Mouse (Mus musculus) gastrocnemius, postnatal 14 days (tissue): ENCODE measurements around the gene Nptn. TPM values are rescaled to one million over a fixed set of nuclear protein-coding genes. Genes with fewer than 3 reads are reported as not detected.

Experiments
- DNase-seq: peaks from one replicate; pipeline ENCODE4 v3.0.0; 2021; ENCODE audit warnings: mixed read lengths
- intact Hi-C: fragments of 180-260 bp; cut with DNase I; formaldehyde crosslinking; loops from one replicate; pipeline ENCODE4 v1.15.1; 2025; ENCODE audit warnings: low total_unique reads
- long read RNA-seq, 2 experiments: library from polyadenylated mRNA; stranded (forward); transcript quantifications; one replicate each; pipeline ENCODE4 v2.0.0; 2021
- total RNA-seq, 2 experiments: library from RNA; stranded (reverse); gene quantifications; 2 replicates each; pipeline ENCODE4 v1.2.3; 2021

The Nptn gene
- 100 to 1,000 TPM in 1 of 2 experiments, 10 to 100 TPM in 1; 91.0 to 101 TPM for total RNA-seq
- long read RNA-seq, experiment 1, transcript Nptn-201 (8 exons, 2,024 nt) = major isoform, 13 of 17 reads
- long read RNA-seq, experiment 1, partial matches to known transcripts = 0 of 17 reads
- long read RNA-seq, experiment 1, other reads (novel, unspliced or antisense) = 3 of 17 reads
- long read RNA-seq, experiment 2, transcript Nptn-201 (8 exons, 2,024 nt) = major isoform, 11 of 17 reads
- long read RNA-seq, experiment 2, partial matches to known transcripts = 3 of 17 reads
- long read RNA-seq, experiment 2, other reads (novel, unspliced or antisense) = 2 of 17 reads

- DNase-seq = peak; percentile 99
- intact Hi-C loops = no loop called here
Observed at GRCm38 (mm10) chr9:58581958-58582540, at the start of gene Nptn. TSS of gene Nptn (plus strand) at chr9:58582240.

DNA sequence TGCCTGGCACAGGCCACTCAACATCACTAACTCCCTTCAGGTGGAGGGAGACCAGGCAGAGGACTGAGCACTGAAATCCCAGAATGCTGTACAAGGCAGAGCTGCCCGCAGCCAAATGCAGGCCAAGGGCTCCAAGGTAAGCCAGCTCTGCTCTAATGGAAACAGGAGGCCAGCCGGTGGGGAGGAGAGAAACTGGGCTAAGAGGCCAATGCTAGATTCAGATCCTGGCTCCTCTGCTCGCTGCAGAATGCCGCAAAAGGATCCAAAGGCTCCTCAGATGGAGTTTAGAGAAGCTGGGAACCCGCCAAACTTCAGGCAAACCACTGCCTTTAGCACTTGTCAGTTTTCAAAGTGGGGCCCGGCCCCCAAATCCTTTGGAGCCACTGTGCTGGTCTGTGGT is 48.7 kb upstream of the Nptn start:
- intact Hi-C loops = no loop called here
- no peak for DNase-seq

GRCm38 (mm10) chr9:58534766-58535165 is 47.3 kb upstream of the Nptn start:
- DNase-seq = peak; percentile 36
- intact Hi-C loops = loop anchor here (5.0 kb wide), 1 partner anchor 118 kb away; no protein-coding TSS in a partner anchor

GRCm38 (mm10) chr9:58535447-58536134 is 46.4 kb upstream of the Nptn start:
- DNase-seq = no peak
- intact Hi-C loops = loop anchor here (5.0 kb wide), 1 partner anchor 117 kb away; no protein-coding TSS in a partner anchor

DNA sequence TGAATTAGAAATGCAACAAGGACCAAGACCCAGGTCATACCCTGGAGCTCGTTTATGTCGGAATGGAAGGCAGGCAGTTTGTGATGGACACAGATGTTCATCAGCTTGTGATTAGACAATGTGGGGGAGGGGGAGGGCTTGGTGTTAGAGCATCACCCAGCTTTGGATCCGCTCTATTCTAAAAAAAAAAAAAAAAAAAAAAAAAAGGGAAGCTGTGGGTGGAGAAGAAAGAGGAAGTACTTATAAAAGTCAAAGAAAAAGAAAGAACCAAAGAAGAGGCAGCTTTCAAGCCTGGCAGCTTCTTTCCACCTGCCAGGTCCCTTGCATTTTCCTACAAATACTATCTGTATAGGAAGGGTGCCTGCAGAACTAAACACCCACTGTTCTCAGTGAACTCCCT is 44.3 kb upstream of the Nptn start:
- no peak for DNase-seq
- intact Hi-C loops = loop anchor here (5.0 kb wide), 1 partner anchor 115 kb away; no protein-coding TSS in a partner anchor

DNA sequence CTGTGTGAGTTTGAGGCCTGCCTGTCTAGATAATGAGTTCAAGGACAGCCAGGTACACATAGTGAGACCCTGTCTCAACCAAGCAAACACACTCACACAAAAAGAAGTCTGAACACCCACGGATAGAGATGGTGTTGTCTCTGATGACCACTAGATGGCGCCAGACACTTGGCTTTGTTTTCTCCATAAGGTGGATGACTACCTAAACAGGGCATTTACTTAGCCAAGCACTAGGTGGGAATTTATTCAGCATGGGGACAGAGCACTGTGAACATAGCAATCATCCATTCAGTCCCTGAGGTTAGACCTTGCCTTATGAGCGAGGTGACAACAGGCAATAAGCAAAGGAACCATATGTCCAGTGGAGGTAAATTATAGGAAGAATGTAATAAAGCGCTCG is 42.2 kb upstream of the Nptn start:
- no peak for DNase-seq
- intact Hi-C loops = loop anchor here (5.0 kb wide), 2 partner anchors 37 to 112 kb away; no protein-coding TSS in a partner anchor

- intact Hi-C loops = loop anchor here (5.0 kb wide), 1 partner anchor 35 kb away; no protein-coding TSS in a partner anchor
- DNase-seq = peak; percentile 89
Observed at GRCm38 (mm10) chr9:58541895-58542338, 40.1 kb upstream of the Nptn start.

- no peak for DNase-seq
- intact Hi-C loops = loop anchor here (5.0 kb wide), 1 partner anchor 32 kb away; no protein-coding TSS in a partner anchor
Observed at GRCm38 (mm10) chr9:58544879-58545324, 37.1 kb upstream of the Nptn start.

DNA sequence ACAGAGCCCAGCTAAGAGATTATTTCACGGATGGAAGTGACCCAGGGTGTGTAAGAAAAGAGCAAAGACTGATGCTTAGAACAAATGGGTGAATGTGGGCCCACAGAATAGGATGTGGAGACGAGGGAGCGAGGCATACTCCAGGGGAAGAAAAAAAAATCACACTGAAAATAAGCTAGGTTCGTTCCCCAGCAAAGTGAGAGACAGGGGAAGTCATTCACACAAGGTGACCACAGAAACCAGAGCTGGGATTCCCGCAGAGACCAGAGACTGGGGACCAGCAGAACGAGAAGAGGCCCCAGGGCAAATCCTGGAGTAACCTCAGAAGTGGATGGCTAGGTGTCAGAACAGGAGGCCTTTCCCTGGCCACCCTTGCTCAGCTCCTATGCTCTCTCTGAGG is 36.6 kb upstream of the Nptn start:
- DNase-seq = no peak
- intact Hi-C loops = no loop called here

DNA sequence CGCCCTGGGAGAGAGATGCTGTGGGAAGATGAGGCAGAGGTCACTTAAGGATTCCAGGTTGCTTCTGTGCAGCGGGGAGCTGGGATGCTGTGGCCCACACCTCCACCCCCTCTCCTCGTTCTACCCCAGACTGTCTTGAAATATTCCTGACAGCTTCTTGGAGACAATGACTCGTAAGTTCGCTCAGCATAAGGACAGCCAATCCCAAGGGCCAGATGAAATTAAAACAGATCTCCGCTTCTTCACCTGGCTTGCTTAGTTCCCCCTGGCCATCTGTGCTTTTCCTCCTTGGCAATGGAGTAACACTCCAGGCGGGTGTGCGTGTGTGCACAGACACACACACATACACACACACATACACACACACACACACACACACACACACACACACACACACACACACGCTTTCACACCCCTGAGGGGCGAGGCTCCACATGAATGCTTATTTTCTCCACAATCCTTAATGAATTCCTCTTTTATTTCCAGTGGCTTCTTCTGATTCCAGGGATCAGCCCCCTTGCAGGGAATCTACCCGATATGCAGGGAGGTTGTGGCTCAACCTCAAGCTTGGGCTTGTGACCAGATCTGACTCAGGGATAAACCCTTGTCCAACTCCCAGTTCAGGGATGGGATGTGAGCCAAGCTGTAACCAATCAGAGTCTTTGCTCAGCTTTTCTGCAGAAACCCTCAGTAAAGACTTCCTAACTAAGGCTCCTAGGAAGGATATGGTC is 35.2 kb upstream of the Nptn start:
- peak; percentile 79 for DNase-seq
- intact Hi-C loops = no loop called here

DNA sequence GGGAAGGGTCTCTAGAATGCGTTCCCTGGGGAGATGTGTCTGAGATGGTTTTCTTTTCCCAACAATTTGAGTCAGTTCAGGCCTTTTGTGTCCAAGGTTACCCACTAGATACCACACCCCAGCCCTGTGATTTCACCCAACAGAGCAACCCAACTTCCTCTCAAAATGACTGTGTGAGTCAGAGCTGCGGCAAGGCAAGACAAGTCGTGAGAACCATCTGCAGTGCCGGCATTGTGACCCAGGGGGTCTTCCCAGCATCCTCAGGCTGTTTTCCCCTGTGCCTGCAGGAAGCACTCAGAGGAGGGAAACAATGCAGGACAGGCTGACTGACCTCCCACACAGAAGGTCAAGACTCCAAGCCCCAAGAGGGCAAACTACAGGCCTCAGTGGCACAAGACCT is 33.1 kb upstream of the Nptn start:
- intact Hi-C loops = no loop called here
- no peak for DNase-seq

DNA sequence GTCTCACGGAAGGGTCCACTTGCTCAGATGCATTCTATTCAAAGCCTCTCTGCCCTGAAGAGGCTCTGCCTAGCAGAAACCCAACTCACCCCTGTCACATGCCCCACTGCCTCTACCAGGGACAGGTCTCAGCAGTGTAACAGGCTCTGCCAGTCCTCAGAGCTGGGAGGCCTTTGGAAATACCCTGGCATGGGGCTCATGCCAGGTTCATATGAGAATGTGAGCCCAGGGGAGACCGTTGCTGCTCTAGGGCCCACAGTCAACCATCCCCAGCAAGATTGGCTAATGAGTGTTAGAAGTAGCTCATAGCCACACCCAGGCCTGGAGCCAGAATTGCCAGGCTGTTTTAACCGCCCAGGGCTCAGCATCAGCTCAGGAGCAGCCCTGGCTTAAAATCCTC is 32.3 kb upstream of the Nptn start:
- intact Hi-C loops = no loop called here
- peak; percentile 34 for DNase-seq

DNA sequence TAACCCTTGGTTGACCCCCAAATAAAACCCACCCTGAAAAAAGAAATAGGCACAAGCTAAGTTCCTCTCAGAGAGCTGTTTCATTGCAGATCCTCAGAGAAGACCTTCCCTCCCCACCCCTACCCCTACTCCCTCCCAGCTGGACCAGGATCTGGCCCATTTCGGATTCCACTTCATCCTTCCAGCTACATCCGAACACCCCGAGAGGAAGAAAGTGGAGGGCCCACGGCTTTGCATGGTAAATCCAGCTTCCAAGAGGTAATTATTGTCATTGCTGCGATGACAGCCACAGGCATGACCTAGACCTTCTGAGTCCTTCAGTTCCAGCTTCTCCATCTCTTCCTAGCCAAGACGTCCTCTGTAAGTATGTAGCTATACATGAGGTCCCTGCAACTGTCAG is 31.1 kb upstream of the Nptn start:
- DNase-seq = no peak
- intact Hi-C loops = no loop called here

GRCm38 (mm10) chr9:58552083-58552482 is 30.0 kb upstream of the Nptn start:
- intact Hi-C loops = no loop called here
- no peak for DNase-seq

DNA sequence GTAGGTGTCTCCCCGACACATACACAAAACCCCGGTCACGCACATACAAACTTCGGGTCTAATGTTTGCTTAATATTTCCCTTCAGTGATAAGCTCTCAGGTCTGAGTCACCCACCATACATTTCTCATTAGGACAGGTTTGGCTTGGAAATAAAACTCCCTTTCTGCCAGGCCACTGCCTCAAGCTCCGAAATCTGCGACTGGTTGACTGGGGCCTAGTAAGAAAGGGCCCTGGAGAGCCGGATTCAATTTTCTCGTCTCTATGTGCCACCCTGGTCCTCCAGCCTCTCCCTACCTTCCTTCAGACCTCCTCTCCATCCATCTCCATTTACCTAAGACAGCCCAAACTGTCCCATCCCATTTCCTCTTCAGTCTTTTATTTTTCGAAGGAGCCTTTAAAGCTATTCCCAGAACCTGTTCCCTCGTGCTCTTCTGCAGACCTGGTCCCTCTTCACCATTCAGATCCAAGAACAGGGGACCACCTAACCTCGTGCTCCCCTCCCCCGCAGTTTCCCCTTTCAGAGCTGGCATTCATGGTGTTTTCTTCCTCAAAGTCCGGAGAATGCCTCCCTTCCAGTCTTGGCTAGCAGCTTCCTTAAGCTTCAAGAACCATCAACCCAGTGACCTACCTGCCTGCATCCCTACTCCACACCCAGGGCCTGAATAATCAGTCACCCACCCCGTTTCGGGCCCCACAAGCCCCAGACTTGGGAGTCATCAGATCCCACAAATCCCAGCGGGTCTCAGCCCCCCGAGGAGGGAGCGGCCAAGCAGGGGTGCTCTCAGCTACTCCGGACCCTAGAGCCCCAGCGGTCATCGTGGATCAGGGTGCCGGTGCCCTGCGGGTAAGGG is 27.8 kb upstream of the Nptn start:
- DNase-seq = no peak
- intact Hi-C loops = no loop called here

- intact Hi-C loops = no loop called here
- peak; percentile 78 for DNase-seq
Observed at GRCm38 (mm10) chr9:58554908-58555684, 26.9 kb upstream of the Nptn start, which contains the start of gene Cd276. TSS of gene Cd276 (minus strand) at chr9:58555437.

DNA sequence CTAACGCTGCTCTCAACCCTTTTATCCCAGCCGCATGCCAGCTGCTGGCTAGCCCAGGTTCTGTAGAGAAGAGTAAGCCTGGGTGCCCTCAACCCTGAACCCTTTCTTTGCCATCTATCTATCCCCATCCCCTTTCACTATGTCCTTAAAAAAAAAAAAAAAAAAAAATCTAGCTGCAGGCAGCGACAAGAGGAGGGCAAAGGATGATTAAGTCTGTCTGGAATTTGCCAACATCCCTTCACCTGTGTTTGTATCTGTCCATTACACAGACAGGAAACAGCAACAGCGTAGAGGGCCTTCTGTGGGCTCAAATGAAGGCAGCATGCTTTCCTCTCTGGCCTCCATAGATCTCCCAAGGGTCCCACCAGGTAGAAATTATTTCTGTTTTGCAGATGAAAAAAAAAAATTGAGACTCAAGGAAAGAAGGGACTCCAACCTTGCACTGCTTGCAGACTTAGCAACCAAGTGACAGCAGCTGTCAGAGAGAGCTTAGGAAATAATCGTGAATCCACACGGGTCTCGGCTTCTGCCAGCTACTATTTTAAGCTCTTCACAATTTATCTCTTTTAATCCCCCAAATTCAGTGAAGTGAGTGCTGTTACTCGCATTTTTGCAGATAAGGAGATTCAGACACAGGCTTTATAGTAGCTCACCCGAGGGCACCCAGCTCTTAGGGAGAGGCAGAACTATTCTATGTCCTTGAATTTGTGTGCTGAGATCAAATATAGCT is 26.2 kb upstream of the Nptn start:
- intact Hi-C loops = no loop called here
- DNase-seq = no peak
